In genomic region chr3:95997203-95997721, GRCm38 (mm10) we compare ENCODE assay signal across 1 mouse cellular context.
TF ChIP-seq lines count a peak whose summit lies in the region.

No protein-coding gene starts in this region.

TF ChIP-seq in CH12.LX, 34 proteins besides CTCF, POLR2A, EP300 and RAD21 (continued from another document):
- TF ChIP-seq MAZ (IDR thresholded peaks at IDR 0.05; ENCODE audit: low read depth, low read length) = no peak
